In the genomic region with DNA sequence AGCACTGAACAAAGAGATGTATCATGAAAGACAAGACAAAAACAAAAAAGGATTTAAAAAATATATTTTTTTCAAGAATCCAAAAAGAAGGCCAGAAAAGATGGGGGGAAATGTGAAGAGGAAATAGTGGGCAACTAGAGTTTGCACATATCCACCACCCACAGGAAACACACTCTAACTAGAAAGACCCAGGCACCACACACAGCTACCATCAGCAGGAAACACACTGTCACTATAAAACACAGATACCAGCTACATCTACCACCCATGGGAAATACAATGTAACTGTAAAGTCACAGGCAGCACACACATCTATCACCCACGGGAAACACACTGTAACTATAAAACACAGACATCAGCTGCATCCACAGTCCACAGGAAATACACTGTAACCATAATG, we compare ENCODE assay signal across 22 mouse cellular contexts. TPM values are rescaled to one million over a fixed set of nuclear protein-coding genes. Genes with fewer than 3 reads are reported as not detected.
"Had no signal": no experiment of that assay in that cellular context is flagged by ENCODE, and none has a peak within 500 bp of the region (broad histone marks: within the 10 kb centered on the region; RNA-seq: fewer than 3 reads in every experiment).

No protein-coding gene starts in this region.

- H3K9ac ChIP-seq: limb, embryonic 13.5 days; liver, embryonic 15.5 days; midbrain, embryonic 12.5 days; neural tube, embryonic 13.5 days; stomach, embryonic 15.5 days had no signal

- ATAC-seq: intestine, postnatal 0 days; midbrain, embryonic 16.5 days had no signal

- H3K9me3 ChIP-seq: limb, embryonic 13.5 days; liver, embryonic 15.5 days; midbrain, embryonic 12.5 days; neural tube, embryonic 13.5 days; stomach, embryonic 15.5 days had no signal

- H3K4me2 ChIP-seq: limb, embryonic 13.5 days; liver, embryonic 15.5 days; midbrain, embryonic 12.5 days; neural tube, embryonic 13.5 days; stomach, embryonic 15.5 days had no signal

- H3K4me3 ChIP-seq: limb, embryonic 13.5 days; liver, embryonic 15.5 days; midbrain, embryonic 12.5 days; myocyte; neural tube, embryonic 13.5 days; stomach, embryonic 15.5 days had no signal

- H3K27ac ChIP-seq: kidney, postnatal 0 days; limb, embryonic 13.5 days; liver, embryonic 15.5 days; midbrain, embryonic 12.5 days; neural tube, embryonic 13.5 days; stomach, embryonic 15.5 days had no signal

- H3K36me3 ChIP-seq: limb, embryonic 13.5 days; liver, embryonic 15.5 days; midbrain, embryonic 12.5 days; neural tube, embryonic 13.5 days; stomach, embryonic 15.5 days had no signal

- DNase-seq: kidney, adult 2 months; kidney, postnatal 25 days; left cerebral cortex, postnatal 4 days; lung, adult 18-20 months; lung, postnatal 10 days; lung, postnatal 4 days; retina, postnatal 1 day; right cerebral cortex, postnatal 25 days; spleen, adult 18-20 months; thymus, adult 2 months; thymus, postnatal 14 days; thymus, postnatal 4 days had no signal

- H3K27me3 ChIP-seq: limb, embryonic 13.5 days; liver, embryonic 15.5 days; midbrain, embryonic 12.5 days; neural tube, embryonic 13.5 days; stomach, embryonic 15.5 days had no signal

- H3K4me1 ChIP-seq: liver, embryonic 15.5 days; midbrain, embryonic 12.5 days had no signal

RNA-seq across cellular contexts. Expression of a gene that starts 46.3 kb away (rescaled TPM):
- total RNA-seq: monocyte, adult 5-6 weeks had no signal
